Mouse (Mus musculus): ENCODE data around the gene Mvb12a. TPM values are rescaled to one million over a fixed set of nuclear protein-coding genes. Genes with fewer than 3 reads are reported as not detected.
A peak's percentile ranks its signal among the peaks of the same experiment; 100 is the strongest.
"Not testable (repeated sequence)": the region's sequence is repeated elsewhere in the genome, so short reads cannot be mapped to it uniquely, and the experiment has no call there.

Gene Mvb12a
- polyA plus RNA-seq, 1 experiment from 2014 or later = 55.3 TPM

GRCm38 (mm10) chr8:71509316-71509715 lies 33.4 kb upstream of the Mvb12a start:
- peaks cover 74% of the 10 kb centered on the region for H3K27me3 ChIP-seq
- H3K4me2 ChIP-seq = no peak overlapping the region
- no peaks in the 10 kb centered on the region for H3K36me3 ChIP-seq
- ATAC-seq (ENCODE audit: low FRiP score) = no peak
- WGBS = 70% methylated on average over 2 of the region's 2 CpGs
- H3K9ac ChIP-seq = no peak overlapping the region
- H3K27ac ChIP-seq = no peak overlapping the region
- no peak overlapping the region for H3K4me3 ChIP-seq
- H3K4me1 ChIP-seq (replicated peaks) = peaks cover 16% of the 10 kb centered on the region
- H3K9me3 ChIP-seq = no peaks in the 10 kb centered on the region

- no peak within 1 kb of the TSS for H3K4me3 ChIP-seq
- no peak for ATAC-seq (ENCODE audit: low FRiP score)
- no peak within 1 kb of the TSS for H3K9ac ChIP-seq
- peaks cover 52% of the 10 kb centered on the region for H3K27me3 ChIP-seq
- H3K4me1 ChIP-seq (replicated peaks) = peaks cover 16% of the 10 kb centered on the region
- H3K4me2 ChIP-seq = no peak within 1 kb of the TSS
- no peaks in the 10 kb centered on the region for H3K36me3 ChIP-seq
- H3K27ac ChIP-seq = no peak within 1 kb of the TSS
- no peaks in the 10 kb centered on the region for H3K9me3 ChIP-seq
- 70% methylated on average over 14 of the region's 14 CpGs for whole genome bisulfite sequencing
Measured at GRCm38 (mm10) chr8:71511644-71512043, 31.1 kb upstream of the Mvb12a start, which contains the start of gene Plvap. TSS of gene Plvap (minus strand) at chr8:71511752.

- no peaks in the 10 kb centered on the region for H3K36me3 ChIP-seq
- no peak for ATAC-seq (ENCODE audit: low FRiP score)
- H3K27me3 ChIP-seq = peaks cover 36% of the 10 kb centered on the region
- H3K4me3 ChIP-seq = no peak overlapping the region
- no peak overlapping the region for H3K27ac ChIP-seq
- H3K4me2 ChIP-seq = no peak overlapping the region
- peaks cover 12% of the 10 kb centered on the region for H3K4me1 ChIP-seq (replicated peaks)
- WGBS = 77% methylated on average over 15 of the region's 15 CpGs
- H3K9ac ChIP-seq = no peak overlapping the region
- H3K9me3 ChIP-seq = no peaks in the 10 kb centered on the region
Measured at GRCm38 (mm10) chr8:71513018-71513754, 29.5 kb upstream of the Mvb12a start.

GRCm38 (mm10) chr8:71515043-71515442 lies 27.7 kb upstream of the Mvb12a start:
- H3K27me3 ChIP-seq = peaks cover 19% of the 10 kb centered on the region
- no peak overlapping the region for H3K9ac ChIP-seq
- no peak overlapping the region for H3K4me3 ChIP-seq
- no peak overlapping the region for H3K27ac ChIP-seq
- no peaks in the 10 kb centered on the region for H3K9me3 ChIP-seq
- H3K4me1 ChIP-seq (replicated peaks) = peaks cover 11% of the 10 kb centered on the region; the same call in 1 of the 2 replicates
- H3K4me2 ChIP-seq = no peak overlapping the region
- H3K36me3 ChIP-seq = no peaks in the 10 kb centered on the region
- 74% methylated on average over 5 of the region's 5 CpGs for WGBS
- no peak for ATAC-seq (ENCODE audit: low FRiP score)

- Histone ChIP-seq H3K4me3 (no peak overlapping the region), H3K9me3 (no peaks in the 10 kb centered on the region), H3K4me2 (no peak overlapping the region), H3K9ac (no peak overlapping the region), H3K27me3 (peaks cover 7% of the 10 kb centered on the region), H3K4me1 (replicated peaks) (peaks cover 14% of the 10 kb centered on the region), H3K36me3 (no peaks in the 10 kb centered on the region), H3K27ac (no peak overlapping the region)
- no peak for ATAC-seq (ENCODE audit: low FRiP score)
- WGBS = 8% methylated on average over 6 of the region's 6 CpGs
Measured at GRCm38 (mm10) chr8:71516786-71517185, 25.9 kb upstream of the Mvb12a start.

GRCm38 (mm10) chr8:71519037-71519825 lies 23.5 kb upstream of the Mvb12a start:
- H3K4me3 ChIP-seq; H3K9me3 ChIP-seq; ATAC-seq (ENCODE audit: low FRiP score); H3K36me3 ChIP-seq; H3K9ac ChIP-seq; H3K27ac ChIP-seq; H3K4me2 ChIP-seq: not testable (repeated sequence)
- peaks cover 24% of the 10 kb centered on the region for H3K27me3 ChIP-seq
- peaks cover 14% of the 10 kb centered on the region for H3K4me1 ChIP-seq (replicated peaks)
- WGBS = 48% methylated on average over 9 of the region's 10 CpGs

- ATAC-seq (ENCODE audit: low FRiP score) = peak; percentile 82
Measured at GRCm38 (mm10) chr8:71521634-71522033, 21.1 kb upstream of the Mvb12a start.

GRCm38 (mm10) chr8:71525226-71526050 lies 17.3 kb upstream of the Mvb12a start, which contains the start of gene Ccdc194:
TSS of gene Ccdc194 (minus strand) at chr8:71525711.
- Histone ChIP-seq H3K36me3 (no peaks in the 10 kb centered on the region), H3K27me3 (peaks cover 70% of the 10 kb centered on the region), H3K27ac (no peak within 1 kb of the TSS), H3K9ac (no peak within 1 kb of the TSS), H3K9me3 (no peaks in the 10 kb centered on the region), H3K4me2 (no peak within 1 kb of the TSS), H3K4me3 (peak within 1 kb of the TSS; percentile 11; the same call in 1 of the 2 replicates), H3K4me1 (replicated peaks) (peaks cover 17% of the 10 kb centered on the region)
- WGBS = 9% methylated on average over 46 of the region's 46 CpGs
- no peak for ATAC-seq (ENCODE audit: low FRiP score)

More at GRCm38 (mm10) chr8:71521634-71522033, 21.1 kb upstream of the Mvb12a start:
- Histone ChIP-seq H3K27ac (no peak overlapping the region), H3K4me1 (replicated peaks) (peaks cover 26% of the 10 kb centered on the region), H3K27me3 (peaks cover 48% of the 10 kb centered on the region), H3K4me3 (no peak overlapping the region), H3K9me3 (no peaks in the 10 kb centered on the region), H3K9ac (no peak overlapping the region), H3K4me2 (no peak overlapping the region), H3K36me3 (no peaks in the 10 kb centered on the region)
- WGBS = 5% methylated on average over 17 of the region's 17 CpGs

- H3K4me1 ChIP-seq (replicated peaks) = peaks cover 17% of the 10 kb centered on the region
- H3K4me3 ChIP-seq = no peak overlapping the region
- H3K4me2 ChIP-seq = no peak overlapping the region
- no peaks in the 10 kb centered on the region for H3K36me3 ChIP-seq
- no peaks in the 10 kb centered on the region for H3K9me3 ChIP-seq
- H3K9ac ChIP-seq = no peak overlapping the region
- H3K27me3 ChIP-seq = peaks cover 66% of the 10 kb centered on the region
- H3K27ac ChIP-seq = no peak overlapping the region
- 7% methylated on average over 6 of the region's 6 CpGs for WGBS
- no peak for ATAC-seq (ENCODE audit: low FRiP score)
Measured at GRCm38 (mm10) chr8:71526272-71526671, 16.4 kb upstream of the Mvb12a start.

- H3K4me3 ChIP-seq = no peak overlapping the region
- H3K9me3 ChIP-seq = no peaks in the 10 kb centered on the region
- 42% methylated on average over 3 of the region's 3 CpGs for WGBS
- H3K4me1 ChIP-seq (replicated peaks) = peaks cover 13% of the 10 kb centered on the region; the same call in 1 of the 2 replicates
- no peak for ATAC-seq (ENCODE audit: low FRiP score)
- H3K4me2 ChIP-seq = no peak overlapping the region
- H3K9ac ChIP-seq = no peak overlapping the region
- H3K27me3 ChIP-seq = peaks cover 63% of the 10 kb centered on the region
- no peaks in the 10 kb centered on the region for H3K36me3 ChIP-seq
- H3K27ac ChIP-seq = no peak overlapping the region
Measured at GRCm38 (mm10) chr8:71527162-71527870, 15.4 kb upstream of the Mvb12a start.

- Histone ChIP-seq H3K27me3 (peaks cover 53% of the 10 kb centered on the region), H3K27ac (peak overlapping the region; percentile 55; the same call in 1 of the 2 replicates)
- no peak for ATAC-seq (ENCODE audit: low FRiP score)
Measured at GRCm38 (mm10) chr8:71528362-71529073, 14.2 kb upstream of the Mvb12a start.

More at GRCm38 (mm10) chr8:71528362-71529073, 14.2 kb upstream of the Mvb12a start:
- Histone ChIP-seq H3K36me3 (no peaks in the 10 kb centered on the region), H3K4me2 (no peak overlapping the region), H3K4me3 (no peak overlapping the region), H3K4me1 (replicated peaks) (peaks cover 13% of the 10 kb centered on the region; the same call in 1 of the 2 replicates), H3K9ac (no peak overlapping the region), H3K9me3 (no peaks in the 10 kb centered on the region)
- WGBS = 83% methylated on average over 11 of the region's 11 CpGs
